Mouse (Mus musculus) liver, adult 2 months (tissue): Measurements from ENCODE around the gene Tns4. TPM values are rescaled to one million over a fixed set of nuclear protein-coding genes. Genes with fewer than 3 reads are reported as not detected.

Experiments
- DNase-seq: peaks from one replicate; pipeline ENCODE4 v3.0.0-alpha.2; 2011; ENCODE audit warnings: low read depth, low spot score; ENCODE audit errors: extremely low read depth
- H3K27ac ChIP-seq: fragments of 200-500 bp; replicated peaks from 2 replicates; pipeline ENCODE4 v1.5.1; 2012; ENCODE audit warnings: low read depth, mild to moderate bottlenecking, control low read depth, inconsistent platforms, low read length; ENCODE audit not compliant: insufficient read depth
- H3K27me3 ChIP-seq: fragments of 200-500 bp; 2 replicates; pipeline ENCODE4 v1.6.1; 2012; ENCODE audit warnings: mild to moderate bottlenecking, moderate library complexity, low read length, inconsistent platforms; ENCODE audit not compliant: control insufficient read depth, insufficient read depth
- H3K36me3 ChIP-seq: fragments of 200-500 bp; 2 replicates; pipeline ENCODE4 v1.6.1; 2012; ENCODE audit warnings: low read length, inconsistent platforms; ENCODE audit not compliant: control insufficient read depth, insufficient read depth
- H3K4me1 ChIP-seq: fragments of 200-500 bp; 2 replicates; pipeline ENCODE4 v1.6.1; 2011; ENCODE audit warnings: low read length; ENCODE audit not compliant: control insufficient read depth, insufficient read depth
- H3K4me3 ChIP-seq: fragments of 200-500 bp; 2 replicates; pipeline ENCODE4 v1.5.1; 2011; ENCODE audit warnings: low read depth, mild to moderate bottlenecking, control low read depth, low read length, moderate library complexity; ENCODE audit not compliant: insufficient read depth
- H3K79me2 ChIP-seq: fragments of 200-500 bp; 2 replicates; pipeline ENCODE4 v1.6.1; 2012; ENCODE audit warnings: inconsistent platforms, mild to moderate bottlenecking, low read length, moderate library complexity; ENCODE audit not compliant: control insufficient read depth, insufficient read depth
- H3K9ac ChIP-seq: fragments of 200-500 bp; 2 replicates; pipeline ENCODE4 v1.6.1; 2012; ENCODE audit warnings: low read depth, mild to moderate bottlenecking, control low read depth, inconsistent platforms, low read length
- CTCF ChIP-seq: fragments of 200-500 bp; IDR thresholded peaks from 2 replicates; pipeline ENCODE4 v1.5.1; 2011; ENCODE audit warnings: low read depth, low read length, control low read depth
- POLR2A ChIP-seq: fragments of 200-500 bp; IDR thresholded peaks from 2 replicates; pipeline ENCODE4 v1.6.1; 2011; ENCODE audit warnings: low read length, control low read depth; ENCODE audit not compliant: insufficient read depth; ENCODE audit errors: extremely low read depth
- WGBS: fragments of 180-500 bp; shearing (Covaris S2); methylation state at CpG from one replicate; pipeline ENCODE4 v1.1.7; 2018; 5-methylcytosine and 5-hydroxymethylcytosine counted together
- polyA plus RNA-seq: library from polyadenylated mRNA; depleted of rRNA; stranded (reverse); fragments of >200 nt; gene quantifications from 2 replicates; pipeline ENCODE4 v1.2.3, GENCODE M21; 2012
- total RNA-seq: library from RNA; depleted of rRNA; stranded (reverse); fragments of >200 nt; gene quantifications from 2 replicates; pipeline ENCODE4 v1.2.3, GENCODE M21; 2014

Gene Tns4
- total and polyA plus RNA-seq, 2 experiments: 0.46 to 1.2 TPM

DNA sequence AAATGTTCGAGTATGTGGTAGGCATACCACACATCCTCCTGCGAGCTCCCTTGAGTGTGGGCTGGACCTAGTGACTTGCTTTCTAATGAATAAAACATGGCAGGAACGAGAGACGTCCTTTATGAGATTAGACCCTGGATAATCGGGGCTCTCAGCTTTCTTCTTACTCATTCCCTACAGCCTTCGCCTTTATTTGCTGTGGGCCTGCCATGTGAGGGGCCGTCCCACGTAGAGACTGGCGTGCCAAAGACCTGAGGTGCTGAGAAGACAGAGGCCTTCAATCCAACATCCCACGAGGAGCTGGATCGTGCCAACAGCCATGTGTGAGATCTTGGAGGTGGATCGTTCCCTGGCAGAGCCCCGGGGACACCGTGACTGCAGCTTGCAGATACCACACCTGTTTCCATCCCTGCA lies 32.1 kb upstream of the Tns4 start:
- Histone ChIP-seq H3K27ac (no peak overlapping the region), H3K4me3 (no peak overlapping the region), H3K27me3 (no peaks in the 10 kb centered on the region), H3K79me2 (no peaks in the 10 kb centered on the region), H3K4me1 (no peaks in the 10 kb centered on the region), H3K9ac (no peak overlapping the region), H3K36me3 (no peaks in the 10 kb centered on the region)
- DNase-seq: no peak
- TF ChIP-seq POLR2A (no peak), CTCF (no peak)
- 90% methylated on average over 14 of the region's 14 CpGs for WGBS

DNA sequence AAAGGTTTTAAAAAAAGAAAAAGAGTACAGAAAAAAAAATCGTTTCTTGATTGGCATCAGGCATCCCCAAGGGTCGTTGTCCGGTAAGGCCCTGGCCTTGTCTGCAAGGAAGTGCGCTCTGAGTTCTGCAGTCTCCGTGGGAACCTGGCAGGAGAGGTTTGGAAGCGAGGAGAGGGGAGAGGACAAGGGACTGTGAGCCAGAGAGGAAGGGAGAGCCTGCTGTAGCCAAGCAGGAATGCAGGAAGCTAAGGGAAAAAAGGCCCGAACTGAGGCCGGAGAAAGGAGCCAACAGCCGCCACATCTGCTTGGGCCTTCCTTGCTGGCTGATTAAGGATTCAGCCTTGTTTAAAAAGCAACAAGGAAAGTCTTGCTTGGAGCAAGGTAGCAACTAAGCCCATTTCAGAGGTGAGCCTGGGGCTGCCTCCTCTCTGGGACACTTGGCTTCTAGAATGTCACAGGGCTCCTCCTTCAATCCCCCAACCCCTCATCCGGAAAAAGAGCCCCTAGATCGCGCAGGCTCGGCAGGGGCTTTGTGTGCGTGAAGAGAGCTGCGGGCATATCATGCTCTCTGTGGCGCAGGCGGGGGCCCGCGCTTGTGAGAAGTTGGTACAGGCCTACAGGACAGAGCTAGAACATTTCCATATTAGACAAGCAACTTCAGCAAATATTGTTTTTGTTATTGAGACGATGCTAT lies 31.6 kb upstream of the Tns4 start:
- no peaks in the 10 kb centered on the region for H3K36me3 ChIP-seq
- no peaks in the 10 kb centered on the region for H3K27me3 ChIP-seq
- TF ChIP-seq CTCF: no peak
- TF ChIP-seq POLR2A: no peak
- DNase-seq: no peak
- H3K9ac ChIP-seq: no peak overlapping the region; the same call in 1 of the 2 replicates
- H3K79me2 ChIP-seq: no peaks in the 10 kb centered on the region
- no peak overlapping the region for H3K4me3 ChIP-seq
- no peaks in the 10 kb centered on the region for H3K4me1 ChIP-seq
- H3K27ac ChIP-seq: peak overlapping the region; percentile 25
- WGBS: 82% methylated on average over 20 of the region's 20 CpGs

DNA sequence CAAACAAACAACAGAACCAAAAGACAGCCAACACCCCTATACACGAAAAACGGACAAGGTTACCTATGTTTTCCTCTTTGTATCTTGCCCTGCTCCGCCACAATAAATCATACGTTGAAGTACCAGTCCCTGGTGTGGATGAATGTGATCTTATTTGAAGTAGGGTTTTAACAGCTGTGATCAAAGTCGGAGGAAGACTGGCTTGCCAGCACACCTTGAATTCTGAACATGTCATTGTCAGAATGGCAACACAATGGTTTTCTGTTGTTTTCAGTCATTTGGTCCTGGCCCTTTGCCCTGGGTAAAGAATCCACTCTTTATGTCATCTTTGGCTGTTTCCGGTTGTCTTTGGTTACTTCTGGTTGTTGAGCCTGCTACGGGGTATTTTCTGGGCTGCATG lies 29.9 kb upstream of the Tns4 start:
- WGBS: 93% methylated on average over 7 of the region's 7 CpGs
- no peaks in the 10 kb centered on the region for H3K27me3 ChIP-seq
- TF ChIP-seq POLR2A (no peak), CTCF (no peak)

DNA sequence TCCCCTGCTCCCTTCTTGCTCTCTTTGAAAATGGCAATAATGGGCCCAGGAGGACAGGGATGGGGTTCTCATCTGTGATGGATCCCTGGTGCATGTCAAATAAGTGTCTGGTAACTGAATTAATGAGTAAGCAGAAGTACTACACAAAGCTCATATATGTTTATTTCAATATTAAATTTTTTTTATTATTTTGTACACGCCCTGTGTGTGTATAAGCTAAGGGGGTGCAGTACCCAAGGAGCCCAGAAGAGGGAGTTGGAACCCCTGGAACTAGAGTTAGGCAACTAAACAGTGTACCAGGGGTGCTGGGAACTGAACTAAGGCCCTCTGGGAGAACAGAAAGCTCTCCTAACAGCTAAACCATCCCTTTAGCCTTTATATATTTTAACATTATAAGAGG lies 29.3 kb upstream of the Tns4 start:
- no peak overlapping the region for H3K4me3 ChIP-seq
- no peaks in the 10 kb centered on the region for H3K27me3 ChIP-seq
- no peak for DNase-seq
- H3K27ac ChIP-seq: no peak overlapping the region
- no peak overlapping the region for H3K9ac ChIP-seq
- 97% methylated on average over 1 of the region's 1 CpGs for WGBS
- no peak for TF ChIP-seq CTCF
- TF ChIP-seq POLR2A: no peak
- H3K36me3 ChIP-seq: no peaks in the 10 kb centered on the region
- no peaks in the 10 kb centered on the region for H3K79me2 ChIP-seq
- peaks cover 2% of the 10 kb centered on the region; the same call in 1 of the 2 replicates for H3K4me1 ChIP-seq

More for the DNA sequence above, 29.9 kb upstream of the Tns4 start:
- Histone ChIP-seq H3K27ac (no peak overlapping the region), H3K79me2 (no peaks in the 10 kb centered on the region), H3K4me3 (no peak overlapping the region), H3K4me1 (peaks cover under 1% of the 10 kb centered on the region; the same call in 1 of the 2 replicates), H3K9ac (no peak overlapping the region), H3K36me3 (no peaks in the 10 kb centered on the region)
- DNase-seq: no peak

DNA sequence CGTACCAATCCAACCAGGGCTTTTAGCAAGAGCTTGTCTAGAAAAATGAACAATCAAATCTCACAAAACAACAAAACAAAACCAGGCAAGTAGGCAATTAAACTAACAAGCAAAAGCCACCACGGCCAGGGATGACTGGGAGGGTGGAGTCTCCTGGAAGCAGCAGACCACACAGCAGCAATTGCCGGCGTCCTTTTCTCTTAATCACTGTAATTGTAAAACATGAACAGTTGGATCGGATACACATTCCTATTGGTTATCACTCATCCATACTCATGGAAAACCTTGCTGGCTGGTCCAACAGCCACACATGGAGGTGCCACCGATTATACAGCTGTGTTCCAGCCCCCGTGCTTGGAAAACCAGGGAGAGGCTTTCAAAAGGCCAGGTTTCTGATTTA lies 28.8 kb upstream of the Tns4 start:
- Histone ChIP-seq H3K27me3 (no peaks in the 10 kb centered on the region), H3K27ac (no peak overlapping the region), H3K4me1 (peaks cover 2% of the 10 kb centered on the region; the same call in 1 of the 2 replicates), H3K4me3 (no peak overlapping the region), H3K79me2 (no peaks in the 10 kb centered on the region), H3K36me3 (no peaks in the 10 kb centered on the region), H3K9ac (no peak overlapping the region)
- TF ChIP-seq POLR2A (no peak), CTCF (no peak)
- WGBS: 97% methylated on average over 7 of the region's 7 CpGs
- no peak for DNase-seq

DNA sequence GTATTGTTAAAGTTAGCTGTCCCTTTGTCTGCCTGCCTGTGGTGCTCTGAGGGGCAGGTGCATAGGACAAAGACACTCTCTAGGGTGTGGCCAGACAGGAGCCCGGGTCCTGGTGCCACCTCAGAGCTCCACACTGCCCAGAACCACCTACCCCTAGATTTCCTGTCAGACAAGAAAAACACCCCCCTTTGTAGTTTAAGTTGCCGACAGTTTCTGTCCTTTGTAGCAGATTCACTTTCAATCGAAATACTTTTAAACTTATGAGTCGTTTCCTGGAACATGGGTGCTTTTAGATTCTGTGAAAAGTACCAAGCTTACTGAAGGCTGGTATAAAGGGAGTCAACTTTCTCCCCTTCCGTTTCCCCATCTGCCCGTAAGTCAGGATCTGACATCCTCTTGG lies 26.8 kb upstream of the Tns4 start:
- Histone ChIP-seq H3K4me3 (no peak overlapping the region), H3K79me2 (no peaks in the 10 kb centered on the region), H3K27me3 (no peaks in the 10 kb centered on the region), H3K4me1 (peaks cover 2% of the 10 kb centered on the region; the same call in 1 of the 2 replicates), H3K27ac (no peak overlapping the region), H3K9ac (no peak overlapping the region), H3K36me3 (no peaks in the 10 kb centered on the region)
- no peak for DNase-seq
- 79% methylated on average over 6 of the region's 6 CpGs for WGBS
- TF ChIP-seq CTCF (no peak), POLR2A (no peak)
